Mouse (Mus musculus) ES-E14 (cell line): ENCODE data around the gene Itpk1.

Experiments
- CHD2 ChIP-seq: IDR thresholded peaks from 2 replicates; pipeline ENCODE4 v1.6.1; 2014; ENCODE audit warnings: mild to moderate bottlenecking, low read depth, low read length, inconsistent platforms
- MAFK ChIP-seq: IDR thresholded peaks from 2 replicates; pipeline ENCODE4 v1.6.1; 2014; ENCODE audit warnings: mild to moderate bottlenecking, low read depth, low read length, inconsistent platforms; ENCODE audit not compliant: insufficient read depth

GRCm38 (mm10) chr12:102699156-102699555 lies 5.6 kb downstream of the Itpk1 start:
- TF ChIP-seq MAFK, result no peak
- TF ChIP-seq CHD2, result no peak
